Mouse (Mus musculus) kidney, postnatal 4 days (tissue): ENCODE measurements around the gene Tmem202.
A peak's percentile ranks its signal among the peaks of the same experiment; 100 is the strongest.

Experiments used
- DNase-seq, 2 experiments: peaks; one replicate each; pipeline ENCODE4 v3.0.0; 2021; ENCODE audit warnings: mixed read lengths in 2 of 2

Tmem202 gene

GRCm38 (mm10) chr9:59539441-59540137 is at the start of gene Tmem202, which contains the start of gene Hexa:
Gene Tmem202, minus strand, starts transcription at chr9:59539847.
Gene Hexa, plus strand, starts transcription at chr9:59539540.
- DNase-seq: peak; percentile 86 to 91

GRCm38 (mm10) chr9:59588710-59589671 is 49.3 kb upstream of the Tmem202 start:
- peak in 1 of 2 experiments; percentile 9 for DNase-seq

- DNase-seq: no peak
Measured at GRCm38 (mm10) chr9:59588252-59588651, 48.6 kb upstream of the Tmem202 start.

GRCm38 (mm10) chr9:59584871-59585308 is 45.2 kb upstream of the Tmem202 start:
- peak; percentile 76 to 85 for DNase-seq

GRCm38 (mm10) chr9:59578505-59578867 is 38.8 kb upstream of the Tmem202 start:
- DNase-seq: no peak

GRCm38 (mm10) chr9:59577844-59578504 is 38.3 kb upstream of the Tmem202 start, which contains the start of gene Celf6:
Gene Celf6, plus strand, starts transcription at chr9:59577917.
- DNase-seq: peak; percentile 97

GRCm38 (mm10) chr9:59577401-59577800 is 37.8 kb upstream of the Tmem202 start:
- no peak for DNase-seq

- no peak for DNase-seq
Measured at GRCm38 (mm10) chr9:59571852-59572251, 32.2 kb upstream of the Tmem202 start.

GRCm38 (mm10) chr9:59567111-59567510 is 27.5 kb upstream of the Tmem202 start:
- DNase-seq: peak; percentile 74 to 80

GRCm38 (mm10) chr9:59565600-59565999 is 26.0 kb upstream of the Tmem202 start:
- DNase-seq: peak; percentile 85 to 88

- DNase-seq: no peak
Measured at GRCm38 (mm10) chr9:59553719-59554118, 14.1 kb upstream of the Tmem202 start.

GRCm38 (mm10) chr9:59552610-59553009 is 13.0 kb upstream of the Tmem202 start:
- DNase-seq: no peak

- peak; percentile 18 to 50 for DNase-seq
Measured at GRCm38 (mm10) chr9:59551620-59552031, 12.0 kb upstream of the Tmem202 start.

- DNase-seq: no peak
Measured at GRCm38 (mm10) chr9:59551017-59551416, 11.4 kb upstream of the Tmem202 start.

- no peak for DNase-seq
Measured at GRCm38 (mm10) chr9:59550077-59550476, 10.4 kb upstream of the Tmem202 start.

- no peak for DNase-seq
Measured at GRCm38 (mm10) chr9:59548961-59549487, 9.4 kb upstream of the Tmem202 start.

GRCm38 (mm10) chr9:59547869-59548268 is 8.2 kb upstream of the Tmem202 start:
- DNase-seq: no peak

GRCm38 (mm10) chr9:59544739-59545138 is 5.1 kb upstream of the Tmem202 start:
- DNase-seq: no peak

GRCm38 (mm10) chr9:59542766-59543324 is 3.2 kb upstream of the Tmem202 start:
- DNase-seq: no peak

GRCm38 (mm10) chr9:59541617-59542016 is 2.0 kb upstream of the Tmem202 start:
- DNase-seq: no peak

GRCm38 (mm10) chr9:59537651-59538050 is 2.0 kb downstream of the Tmem202 start:
- DNase-seq: no peak

- no peak for DNase-seq
Measured at GRCm38 (mm10) chr9:59533889-59534288, 5.8 kb downstream of the Tmem202 start.
